Mouse (Mus musculus) 3T3-L1 (cell line): ENCODE results near the gene Ppef2.

Experiments
- DNase-seq: peaks from one replicate; pipeline ENCODE4 v3.0.0-alpha.2; 2015; ENCODE audit warnings: low read depth, low spot score

Gene Ppef2

GRCm38 (mm10) chr5:92239333-92240232, 16.5 kb downstream of the Ppef2 start:
- DNase-seq, result peak; percentile 92

DNA sequence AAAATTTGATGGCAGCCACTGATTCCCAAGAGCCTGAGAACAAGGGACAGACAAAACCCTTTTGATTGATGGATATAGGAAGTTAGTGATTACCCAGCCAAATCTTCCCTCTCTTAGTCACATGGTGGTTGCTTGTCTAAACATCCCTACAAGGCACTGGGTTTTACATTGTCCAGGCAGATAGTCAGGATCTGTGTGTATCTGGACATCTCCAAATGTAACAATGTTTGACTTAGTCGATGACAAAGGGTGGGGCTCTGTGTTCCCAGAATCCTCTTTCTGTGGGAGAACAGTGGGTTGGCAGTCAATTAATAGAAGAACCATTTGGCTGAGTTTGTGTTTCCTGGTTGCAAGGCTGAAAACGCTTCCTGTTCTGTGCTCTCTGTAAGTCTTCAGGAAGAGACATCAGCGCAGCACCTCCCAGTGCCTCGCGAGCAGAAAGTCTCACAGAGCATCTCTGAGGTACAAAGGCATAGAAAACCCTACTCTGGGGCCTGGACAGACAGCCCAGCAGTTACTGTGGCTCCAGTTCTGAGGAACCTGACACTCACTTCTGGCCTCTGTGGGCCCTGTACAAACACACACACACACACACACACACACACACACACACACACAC, 21.0 kb downstream of the Ppef2 start:
- peak; percentile 49 for DNase-seq

DNA sequence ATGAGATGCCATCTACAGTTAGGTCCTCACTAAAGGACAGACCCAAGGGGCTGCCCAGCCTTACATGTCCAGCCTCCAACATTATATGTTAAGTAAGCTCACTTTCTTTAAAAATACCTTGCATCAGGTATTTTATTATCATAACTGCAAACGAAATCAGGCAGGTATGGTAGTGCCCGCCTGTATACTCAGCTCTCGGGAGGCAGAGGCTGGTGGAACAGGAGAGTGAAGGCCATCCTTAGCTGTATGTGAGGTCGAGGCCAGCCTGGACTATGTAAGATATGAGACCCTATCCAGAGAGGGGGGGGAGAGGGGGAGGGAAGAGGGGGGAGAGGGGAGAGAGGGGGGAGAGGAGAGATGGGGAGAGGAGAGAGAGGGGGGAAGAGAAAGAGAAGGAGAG, 22.7 kb downstream of the Ppef2 start:
- DNase-seq, result no peak

GRCm38 (mm10) chr5:92231836-92232235, 24.2 kb downstream of the Ppef2 start:
- DNase-seq, result no peak

DNA sequence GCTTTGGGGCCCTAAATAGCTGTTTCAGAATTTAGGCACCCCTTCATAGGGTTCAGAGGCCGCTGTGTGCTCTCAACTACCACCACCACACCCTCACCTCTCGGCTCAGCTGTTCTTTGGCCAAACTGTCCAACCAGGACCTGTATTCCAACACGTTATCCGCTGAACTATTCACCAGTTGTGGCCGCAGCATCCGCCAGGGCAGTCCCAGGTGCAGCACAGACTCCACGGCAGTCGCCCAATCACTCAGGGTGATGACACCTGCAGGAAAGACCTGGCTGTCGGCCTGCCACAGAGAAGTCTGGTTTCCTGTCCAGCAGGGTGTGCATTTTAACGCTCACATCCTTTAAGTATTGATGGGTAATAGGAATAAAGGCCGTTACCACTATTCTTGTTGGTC, 25.8 kb downstream of the Ppef2 start:
- DNase-seq, result no peak

DNA sequence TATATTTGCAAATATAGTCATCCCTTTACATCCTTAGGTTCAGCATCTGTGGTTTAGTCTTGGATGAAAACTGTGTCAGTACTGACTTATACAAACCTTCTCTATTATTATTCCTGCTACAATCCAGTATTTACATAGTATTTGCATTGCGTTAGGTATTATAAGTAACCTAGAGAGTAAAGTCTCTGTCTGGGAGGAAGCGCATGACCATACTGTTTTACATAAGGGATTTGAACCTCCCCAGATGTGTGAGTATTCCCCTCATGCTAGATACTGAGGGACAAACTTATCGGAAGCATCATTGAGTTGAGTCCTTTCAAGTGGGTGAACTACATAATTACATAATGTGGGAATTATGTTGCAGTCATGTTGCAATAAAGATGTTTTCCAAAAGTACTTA, 26.6 kb downstream of the Ppef2 start:
- DNase-seq, result no peak

DNA sequence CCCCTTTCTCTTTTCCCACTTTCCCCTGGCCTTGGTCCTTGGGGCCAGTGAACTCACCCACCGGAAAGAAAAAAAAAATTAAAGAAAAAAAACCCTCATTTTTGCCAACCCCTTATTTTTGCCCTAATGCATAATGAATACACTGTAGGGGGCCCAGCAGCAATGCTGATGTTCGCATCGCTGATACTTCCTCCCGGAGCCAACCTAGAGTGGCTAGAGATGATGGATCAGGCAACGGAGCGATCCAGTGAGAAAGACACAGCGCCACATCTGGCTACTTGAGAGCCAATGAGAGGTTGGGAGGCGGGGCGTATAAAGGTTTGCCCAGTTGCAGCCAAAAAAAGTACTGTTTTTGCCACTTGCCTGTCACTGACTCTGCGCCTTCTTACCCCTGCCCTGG, 27.3 kb downstream of the Ppef2 start:
- no peak for DNase-seq

DNA sequence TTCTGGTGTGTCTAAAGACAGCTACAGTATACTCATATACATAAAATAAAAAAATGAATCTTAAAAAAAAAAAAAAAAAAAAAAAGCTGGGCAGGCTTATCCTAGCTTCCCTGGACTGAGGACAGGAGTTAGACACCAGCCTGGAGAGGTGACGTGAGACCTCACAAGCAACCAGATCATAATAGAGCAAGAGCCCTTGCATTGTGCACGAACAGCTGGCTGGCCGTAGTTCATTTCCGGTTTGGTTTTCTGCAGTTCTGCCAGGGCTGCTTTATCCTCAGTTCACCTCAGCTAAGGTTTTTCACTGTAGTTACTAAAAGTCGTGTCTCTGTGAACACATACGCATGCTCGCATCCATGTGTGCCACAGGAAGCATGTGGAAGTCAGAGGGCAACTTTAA, 28.3 kb downstream of the Ppef2 start:
- no peak for DNase-seq

DNA sequence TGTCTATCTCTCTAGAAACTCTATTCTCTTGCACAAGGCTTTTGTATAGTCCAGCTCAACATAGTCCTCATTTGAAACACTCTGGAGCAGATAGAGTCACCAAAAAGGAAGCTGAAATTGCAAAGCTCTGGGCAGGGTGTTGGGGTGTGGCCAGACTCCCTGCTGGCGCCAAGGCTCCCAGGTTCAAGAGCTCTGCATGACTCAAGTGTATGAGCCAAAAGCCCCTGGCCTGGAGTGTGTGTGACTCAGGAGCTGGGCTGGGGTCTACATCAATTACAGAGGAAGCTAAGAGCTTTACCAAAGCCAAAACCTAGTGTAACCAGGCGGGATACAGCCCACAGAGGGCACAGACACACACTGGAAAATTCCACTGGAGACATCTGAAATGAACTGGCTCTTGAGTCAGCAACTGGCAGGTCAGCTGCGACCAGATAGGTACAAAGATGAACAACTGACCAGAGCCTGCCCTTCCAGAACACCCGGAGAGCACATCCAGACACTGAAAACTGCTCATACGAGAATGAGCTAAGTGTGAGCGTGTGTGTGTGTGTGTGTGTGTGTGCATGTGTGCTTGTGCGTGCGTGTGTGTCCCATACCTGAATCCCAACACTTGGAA, 35.7 kb downstream of the Ppef2 start:
- peak; percentile 88 for DNase-seq

- DNase-seq, result peak; percentile 91
Measured at GRCm38 (mm10) chr5:92219826-92220225, 36.3 kb downstream of the Ppef2 start.

GRCm38 (mm10) chr5:92218915-92219793, 36.9 kb downstream of the Ppef2 start:
- peak; percentile 59 for DNase-seq

DNA sequence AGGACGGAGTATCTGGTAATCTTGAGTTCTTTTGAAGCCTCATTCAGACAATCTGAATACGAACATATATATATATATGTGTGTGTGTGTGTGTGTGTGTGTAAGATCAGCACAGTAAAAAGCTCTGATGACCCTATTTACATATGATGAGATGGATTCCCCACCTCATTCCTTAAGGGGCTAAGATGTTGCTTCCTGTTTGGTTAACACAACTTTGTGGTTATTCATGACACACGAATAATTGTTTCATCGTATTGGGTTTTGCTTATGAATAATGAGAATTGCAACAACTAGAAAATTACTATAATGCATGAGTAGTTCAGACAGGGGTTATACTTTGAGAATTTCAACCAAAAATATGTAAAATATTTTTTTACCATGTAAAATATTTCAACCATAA, 40.8 kb downstream of the Ppef2 start, which contains the start of gene U90926:
TSS of gene U90926 (minus strand) at position 101 of the 400 bp plus-strand sequence.
- DNase-seq, result peak; percentile 39

DNA sequence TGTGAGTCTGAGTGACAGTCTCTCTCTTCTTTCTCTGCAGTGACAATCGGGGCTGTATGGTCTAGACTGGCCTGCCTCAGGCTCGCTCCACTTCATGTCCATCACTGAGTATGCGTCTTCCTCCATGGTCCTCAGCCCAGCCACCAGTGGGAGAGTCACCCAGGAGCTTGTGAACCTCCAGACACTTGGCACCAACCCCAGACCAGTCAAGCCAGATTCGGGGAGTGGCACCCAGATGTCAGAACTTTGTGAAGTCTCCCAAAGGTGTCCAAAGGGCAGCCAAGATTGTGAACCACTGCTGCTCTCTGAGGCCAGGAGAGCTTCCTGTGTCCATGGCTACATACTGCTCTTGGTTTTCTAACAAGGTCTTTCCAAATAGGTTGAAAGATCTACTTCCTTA, 43.8 kb downstream of the Ppef2 start:
- no peak for DNase-seq

- DNase-seq, result no peak
Measured at GRCm38 (mm10) chr5:92210205-92210604, 45.9 kb downstream of the Ppef2 start.

- DNase-seq, result no peak
Measured at GRCm38 (mm10) chr5:92206121-92206520, 50.0 kb downstream of the Ppef2 start.

DNA sequence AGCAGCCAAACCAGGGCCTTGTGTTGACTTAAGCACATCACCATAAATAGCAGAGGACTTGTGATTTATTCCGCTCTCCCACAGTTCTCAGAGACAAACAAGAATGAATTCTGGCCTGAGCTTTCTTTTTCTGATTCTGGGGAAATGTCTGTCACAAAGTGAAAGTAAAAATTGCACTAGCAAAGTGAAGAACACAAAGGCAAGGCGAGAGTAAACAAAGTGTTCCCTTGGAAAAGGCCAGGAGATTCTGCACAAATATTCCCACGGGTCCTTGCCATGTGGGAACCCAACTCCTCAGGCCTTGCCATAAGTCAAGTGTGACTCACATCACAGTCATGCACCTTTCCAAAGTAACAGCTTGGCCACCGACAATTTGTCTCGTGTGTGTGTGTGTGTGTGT, 50.4 kb downstream of the Ppef2 start:
- peak; percentile 93 for DNase-seq

GRCm38 (mm10) chr5:92205184-92205583, 50.9 kb downstream of the Ppef2 start:
- no peak for DNase-seq

GRCm38 (mm10) chr5:92204162-92205036, 51.7 kb downstream of the Ppef2 start:
- DNase-seq, result no peak

GRCm38 (mm10) chr5:92198266-92198665, 57.8 kb downstream of the Ppef2 start:
- no peak for DNase-seq
